Mouse (Mus musculus) limb, embryonic 15.5 days (tissue): ENCODE measurements at regions not wholly inside any gene's neighbourhood (a gene's known extent, or its start where the extent isn't known, plus 50 kb on each side); places are given as distances from the start of the nearest gene placed in this dataset.
A peak's percentile ranks its signal among the peaks of the same experiment; 100 is the strongest.

Source experiments
- ATAC-seq: fragments of 200-750 bp; cut with Nextera tagmentation; 2 replicates; pipeline ENCODE4 v1.8.0; 2017; ENCODE audit warnings: low read depth, moderate TSS enrichment; ENCODE audit not compliant: insufficient number of reproducible peaks, low FRiP score, low TSS enrichment
- H3K27ac ChIP-seq: fragments of 300-500 bp; sonication (generic); 2 replicates; pipeline ENCODE4 v1.5.1; 2015; ENCODE audit warnings: moderate library complexity, mild to moderate bottlenecking, inconsistent platforms
- H3K27me3 ChIP-seq: fragments of 300-500 bp; sonication (generic); 2 replicates; pipeline ENCODE4 v1.6.1; 2015; ENCODE audit warnings: inconsistent platforms
- H3K36me3 ChIP-seq: fragments of 300-500 bp; sonication (generic); 2 replicates; pipeline ENCODE4 v1.6.1; 2015; ENCODE audit warnings: inconsistent platforms
- H3K4me1 ChIP-seq: fragments of 300-500 bp; sonication (generic); 2 replicates; pipeline ENCODE4 v1.6.1; 2015; ENCODE audit warnings: inconsistent platforms
- H3K4me2 ChIP-seq: fragments of 300-500 bp; sonication (generic); 2 replicates; pipeline ENCODE4 v1.6.1; 2015; ENCODE audit warnings: mild to moderate bottlenecking, inconsistent platforms
- H3K4me3 ChIP-seq: fragments of 300-500 bp; sonication (generic); 2 replicates; pipeline ENCODE4 v1.5.1; 2015; ENCODE audit warnings: mild to moderate bottlenecking, inconsistent platforms
- H3K9ac ChIP-seq: fragments of 300-500 bp; sonication (generic); 2 replicates; pipeline ENCODE4 v1.6.1; 2015; ENCODE audit warnings: inconsistent platforms
- H3K9me3 ChIP-seq: fragments of 300-500 bp; sonication (generic); 2 replicates; pipeline ENCODE4 v1.6.1; 2016; ENCODE audit warnings: inconsistent platforms
- WGBS: fragments of 180-500 bp; shearing (Covaris S2); methylation state at CpG from one replicate; pipeline ENCODE4 v1.1.7; 2015; 5-methylcytosine and 5-hydroxymethylcytosine counted together

DNA sequence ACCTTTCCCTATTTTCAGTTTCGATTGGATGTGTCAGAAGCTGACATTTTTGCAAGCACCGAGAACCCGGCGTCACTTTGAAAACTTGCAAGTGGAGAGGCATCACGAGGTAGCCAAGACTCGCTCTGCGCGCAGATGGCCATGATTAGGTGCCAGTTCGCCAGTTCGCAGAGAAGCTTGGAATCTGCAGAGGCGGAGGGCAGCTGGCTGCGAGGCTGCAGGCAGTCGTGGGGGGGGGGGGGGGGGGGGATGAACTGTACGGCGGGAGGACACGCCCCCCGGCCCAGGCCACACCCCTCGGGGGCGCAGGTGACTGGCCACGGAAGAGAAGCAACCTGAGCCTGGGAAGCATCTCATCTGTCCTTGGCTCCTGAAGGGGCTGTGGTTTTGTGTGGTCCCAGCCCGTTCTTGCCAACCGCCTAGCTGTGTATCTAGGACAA, 74.6 kb upstream of the Vrk1 start:
- Histone ChIP-seq H3K27me3 (peaks cover 3% of the 10 kb centered on the region; the same call in 1 of the 2 replicates), H3K27ac (no peak overlapping the region), H3K9ac (no peak overlapping the region)

DNA sequence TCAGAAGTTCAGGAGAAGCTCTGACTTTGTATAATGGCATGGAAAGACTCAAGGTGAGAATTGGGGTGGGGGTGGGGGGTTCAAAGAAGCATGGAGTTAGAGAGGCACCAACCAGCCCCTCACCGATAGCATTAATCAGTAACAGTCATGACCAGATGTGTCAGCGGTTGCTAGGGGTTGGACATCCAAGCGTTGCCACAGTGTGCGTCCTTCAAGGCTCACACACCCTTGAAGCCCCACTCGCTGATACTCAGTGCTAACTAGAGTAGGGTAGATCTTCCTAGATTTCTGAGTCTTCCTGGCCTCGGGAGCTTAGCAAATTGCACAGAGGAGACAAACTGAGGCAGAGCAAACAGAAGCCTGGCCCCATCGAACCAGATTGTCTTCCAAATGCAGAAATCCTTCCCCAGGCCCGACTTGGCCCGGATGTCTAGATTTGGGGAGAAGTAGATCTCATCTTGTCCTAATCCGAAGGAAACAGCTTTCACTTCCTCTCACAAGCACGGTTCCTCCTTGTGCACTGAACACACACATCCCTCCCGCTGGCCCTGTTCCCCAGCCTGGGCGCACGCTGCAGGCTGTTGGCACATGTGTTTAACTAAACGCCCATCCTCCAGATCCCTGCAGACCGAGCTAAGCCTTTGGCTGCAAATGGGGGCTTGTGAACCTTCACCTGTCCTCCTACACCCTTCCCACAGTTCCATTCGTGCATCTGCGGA, 73.1 kb upstream of the Vrk1 start:
- Histone ChIP-seq H3K9ac (no peak overlapping the region), H3K9me3 (0 out of 2 replicates have a peak, but pooled peaks cover 6% of the 10 kb centered on the region), H3K27ac (no peak overlapping the region), H3K27me3 (peaks cover 3% of the 10 kb centered on the region; the same call in 1 of the 2 replicates), H3K4me2 (no peak overlapping the region), H3K4me1 (peaks cover 8% of the 10 kb centered on the region), H3K4me3 (no peak overlapping the region), H3K36me3 (no peaks in the 10 kb centered on the region)
- no peak for ATAC-seq
- WGBS = 78% methylated on average over 18 of the region's 18 CpGs

More for the DNA sequence above, 74.6 kb upstream of the Vrk1 start:
- 3% methylated on average over 21 of the region's 22 CpGs for WGBS
- Histone ChIP-seq H3K9me3 (0 out of 2 replicates have a peak, but pooled peaks cover 6% of the 10 kb centered on the region), H3K36me3 (no peaks in the 10 kb centered on the region), H3K4me1 (peaks cover 8% of the 10 kb centered on the region), H3K4me3 (peak overlapping the region; percentile 28), H3K4me2 (peak overlapping the region; percentile 46)
- ATAC-seq = no peak

- Histone ChIP-seq H3K4me3 (no peak overlapping the region), H3K27me3 (no peaks in the 10 kb centered on the region), H3K36me3 (no peaks in the 10 kb centered on the region), H3K4me1 (no peaks in the 10 kb centered on the region), H3K4me2 (no peak overlapping the region), H3K9ac (no peak overlapping the region), H3K27ac (no peak overlapping the region), H3K9me3 (no peaks in the 10 kb centered on the region)
- ATAC-seq = no peak
- 72% methylated on average over 20 of the region's 20 CpGs for WGBS
These were observed 67.6 kb upstream of the Vrk1 start for GRCm38 (mm10) chr12:105942136-105943076.

GRCm38 (mm10) chr12:105943077-105943433, 67.0 kb upstream of the Vrk1 start:
- no peak overlapping the region for H3K4me3 ChIP-seq
- no peaks in the 10 kb centered on the region for H3K27me3 ChIP-seq
- H3K9me3 ChIP-seq = no peaks in the 10 kb centered on the region
- WGBS = 81% methylated on average over 8 of the region's 8 CpGs
- ATAC-seq = no peak
- no peak overlapping the region for H3K4me2 ChIP-seq
- H3K9ac ChIP-seq = no peak overlapping the region
- H3K4me1 ChIP-seq = no peaks in the 10 kb centered on the region
- H3K36me3 ChIP-seq = no peaks in the 10 kb centered on the region
- H3K27ac ChIP-seq = no peak overlapping the region

GRCm38 (mm10) chr12:105947332-105947731, 62.7 kb upstream of the Vrk1 start:
- no peaks in the 10 kb centered on the region for H3K9me3 ChIP-seq
- no peak overlapping the region for H3K4me2 ChIP-seq
- H3K27me3 ChIP-seq = no peaks in the 10 kb centered on the region
- no peak overlapping the region for H3K9ac ChIP-seq
- H3K4me1 ChIP-seq = no peaks in the 10 kb centered on the region
- no peak overlapping the region for H3K27ac ChIP-seq
- 61% methylated on average over 5 of the region's 5 CpGs for WGBS
- H3K36me3 ChIP-seq = no peaks in the 10 kb centered on the region
- no peak for ATAC-seq
- H3K4me3 ChIP-seq = no peak overlapping the region

DNA sequence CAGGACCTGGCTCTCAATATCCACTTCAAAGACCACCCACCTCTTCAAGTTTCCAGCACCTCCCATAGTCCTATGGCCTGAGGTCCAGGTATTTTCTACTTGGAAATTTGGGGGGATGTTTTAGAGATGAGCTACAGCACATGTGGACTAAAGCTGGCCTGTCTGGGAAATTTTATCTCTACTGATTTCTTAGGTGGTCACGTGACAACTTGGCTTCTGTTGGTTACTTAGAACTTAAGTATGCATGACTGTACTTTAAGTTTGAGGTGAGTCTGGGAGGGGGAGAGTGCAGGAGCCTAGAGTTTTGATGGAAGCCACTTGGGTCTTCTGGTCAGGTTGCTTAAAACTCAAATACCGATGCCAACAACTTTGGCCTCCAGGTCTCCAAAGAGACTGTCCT, 61.7 kb upstream of the Vrk1 start:
- no peak overlapping the region for H3K27ac ChIP-seq
- no peak overlapping the region for H3K4me2 ChIP-seq
- no peak overlapping the region for H3K4me3 ChIP-seq
- no peak overlapping the region for H3K9ac ChIP-seq
- no peaks in the 10 kb centered on the region for H3K36me3 ChIP-seq
- WGBS = 82% methylated on average over 2 of the region's 2 CpGs
- no peak for ATAC-seq
- no peaks in the 10 kb centered on the region for H3K27me3 ChIP-seq
- no peaks in the 10 kb centered on the region for H3K4me1 ChIP-seq
- H3K9me3 ChIP-seq = no peaks in the 10 kb centered on the region

DNA sequence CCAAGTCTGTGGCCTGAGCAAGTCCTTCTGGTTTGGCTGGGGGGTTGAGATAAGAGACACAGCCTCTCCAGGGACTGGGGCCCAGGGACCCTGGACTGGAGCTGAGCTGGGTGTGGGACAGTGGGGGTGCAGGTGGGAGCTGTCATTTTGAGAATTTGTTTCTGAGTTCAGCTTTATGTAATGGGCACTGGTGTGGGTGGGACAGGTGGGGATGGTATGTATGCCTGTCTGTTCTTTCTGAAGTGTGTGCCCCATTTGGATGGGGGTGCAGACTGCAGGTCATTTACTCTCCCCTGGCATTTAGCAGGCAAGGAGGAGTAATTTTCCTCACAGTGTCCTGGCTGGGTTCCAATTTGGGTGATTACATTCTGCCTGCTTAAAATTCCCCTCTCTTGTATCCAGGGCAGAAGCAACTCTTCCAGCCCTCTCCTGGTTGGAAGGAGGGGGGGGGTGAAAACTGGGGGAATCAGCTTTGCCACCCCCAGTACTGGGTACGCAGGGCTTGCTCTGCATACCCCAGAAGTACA, 54.2 kb upstream of the Vrk1 start:
- Histone ChIP-seq H3K27me3 (peaks cover 20% of the 10 kb centered on the region), H3K4me2 (no peak overlapping the region), H3K4me1 (peaks cover 3% of the 10 kb centered on the region; the same call in 1 of the 2 replicates), H3K4me3 (no peak overlapping the region), H3K36me3 (no peaks in the 10 kb centered on the region), H3K9me3 (no peaks in the 10 kb centered on the region), H3K9ac (no peak overlapping the region), H3K27ac (no peak overlapping the region)
- no peak for ATAC-seq
- WGBS = 65% methylated on average over 1 of the region's 1 CpGs

DNA sequence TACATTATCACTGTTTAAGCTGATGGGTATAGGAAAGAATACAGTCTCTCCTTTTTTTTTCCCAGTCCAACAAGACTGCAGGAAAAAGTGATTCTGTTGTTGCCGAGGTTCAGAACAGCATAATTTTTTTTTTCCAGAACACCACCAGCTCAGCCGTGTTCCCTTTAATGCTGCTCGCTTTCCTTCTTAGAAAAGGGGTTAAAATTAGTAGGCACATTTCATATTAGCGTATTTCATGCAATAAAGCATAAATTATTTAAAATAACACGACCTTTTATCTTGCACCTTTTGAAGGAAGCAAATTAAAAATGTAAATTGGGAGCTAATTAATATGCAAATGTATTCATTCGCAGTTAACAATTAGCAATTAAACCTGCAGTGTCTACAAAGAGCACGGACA, 50.3 kb upstream of the Vrk1 start:
- H3K9me3 ChIP-seq = no peaks in the 10 kb centered on the region
- no peak overlapping the region for H3K9ac ChIP-seq
- H3K27me3 ChIP-seq = peaks cover 38% of the 10 kb centered on the region
- WGBS = 52% methylated on average over 7 of the region's 7 CpGs
- no peak for ATAC-seq
- peaks cover 23% of the 10 kb centered on the region for H3K4me1 ChIP-seq
- no peak overlapping the region for H3K27ac ChIP-seq
- H3K4me3 ChIP-seq = no peak overlapping the region
- no peaks in the 10 kb centered on the region for H3K36me3 ChIP-seq
- no peak overlapping the region for H3K4me2 ChIP-seq
